Mouse (Mus musculus): ENCODE data around the gene Tmem259. TPM values are rescaled to one million over a fixed set of nuclear protein-coding genes. Genes with fewer than 3 reads are reported as not detected.

Tmem259 gene
- polyA plus RNA-seq, 1 experiment: 293 TPM

- TF ChIP-seq FLI1 (IDR thresholded peaks at IDR 0.05; ENCODE audit: low read length): no peak
- TF ChIP-seq GATA1 (IDR thresholded peaks at IDR 0.05; ENCODE audit: borderline replicate concordance, low read length): no peak
- Histone ChIP-seq H3K4me1 (peaks cover 73% of the 10 kb centered on the region), H3K9me3 (0 out of 2 replicates have a peak, but pooled peaks cover under 1% of the 10 kb centered on the region), H3K4me3 (replicated peaks) (peak within 1 kb of the TSS; percentile 95), H3K36me3 (replicated peaks; ENCODE audit: low read length) (peaks cover 34% of the 10 kb centered on the region), H3K27me3 (replicated peaks) (peaks cover under 1% of the 10 kb centered on the region)
Measured at GRCm38 (mm10) chr10:79926491-79927323, 57.4 kb downstream of the Tmem259 start, which contains the start of gene Arid3a. TSS of gene Arid3a (plus strand) at chr10:79927043.

GRCm38 (mm10) chr10:79925785-79926490 is 58.2 kb downstream of the Tmem259 start:
- TF ChIP-seq GATA1 (IDR thresholded peaks at IDR 0.05; ENCODE audit: borderline replicate concordance, low read length) (no peak), FLI1 (IDR thresholded peaks at IDR 0.05; ENCODE audit: low read length) (no peak)
- Histone ChIP-seq H3K4me3 (replicated peaks) (peak overlapping the region; percentile 95), H3K9me3 (0 out of 2 replicates have a peak, but pooled peaks cover 6% of the 10 kb centered on the region), H3K4me1 (peaks cover 73% of the 10 kb centered on the region), H3K36me3 (replicated peaks; ENCODE audit: low read length) (peaks cover 33% of the 10 kb centered on the region), H3K27me3 (replicated peaks) (peaks cover 8% of the 10 kb centered on the region)

GRCm38 (mm10) chr10:79924998-79925784 is 58.9 kb downstream of the Tmem259 start:
- peaks cover 15% of the 10 kb centered on the region for H3K27me3 ChIP-seq (replicated peaks)
- TF ChIP-seq FLI1 (IDR thresholded peaks at IDR 0.05; ENCODE audit: low read length) (no peak), GATA1 (IDR thresholded peaks at IDR 0.05; ENCODE audit: borderline replicate concordance, low read length) (no peak)
- 0 out of 2 replicates have a peak, but pooled peaks cover 6% of the 10 kb centered on the region for H3K9me3 ChIP-seq
- H3K4me3 ChIP-seq (replicated peaks): peak overlapping the region; percentile 95
- peaks cover 26% of the 10 kb centered on the region for H3K36me3 ChIP-seq (replicated peaks; ENCODE audit: low read length)
- H3K4me1 ChIP-seq: peaks cover 73% of the 10 kb centered on the region

Other genes with a start within 250 kb of the Tmem259 start
- 11.1 and 25.3 TPM in 2 replicates for gene Polrmt, start 237.7 kb downstream of the Tmem259 start, polyA plus RNA-seq (2012; ENCODE audit: insufficient read depth, low replicate concordance)
- gene Fgf22, start 229.3 kb downstream of the Tmem259 start, polyA plus RNA-seq (2012; ENCODE audit: insufficient read depth, low replicate concordance): not detected in 2 replicates
- gene Rnf126, start 217.4 kb downstream of the Tmem259 start, polyA plus RNA-seq (2012; ENCODE audit: insufficient read depth, low replicate concordance): 302 and 542 TPM in 2 replicates
- gene Fstl3, start 207.1 kb downstream of the Tmem259 start, polyA plus RNA-seq (2012; ENCODE audit: insufficient read depth, low replicate concordance): 1.6 TPM in 1 of 2 replicates, not detected in the other
- 0.70 TPM in 1 of 2 replicates, not detected in the other for gene Prss57, start 193.4 kb downstream of the Tmem259 start, polyA plus RNA-seq (2012; ENCODE audit: insufficient read depth, low replicate concordance)
- gene Palm, start 190.8 kb downstream of the Tmem259 start, polyA plus RNA-seq (2012; ENCODE audit: insufficient read depth, low replicate concordance): 39.0 and 54.6 TPM in 2 replicates
- gene Misp, start 163.3 kb downstream of the Tmem259 start, polyA plus RNA-seq (2012; ENCODE audit: insufficient read depth, low replicate concordance): 1.5 and 2.5 TPM in 2 replicates
- gene Ptbp1, start 129.9 kb downstream of the Tmem259 start, polyA plus RNA-seq (2012; ENCODE audit: insufficient read depth, low replicate concordance): 849 and 1,831 TPM in 2 replicates
- 96.7 and 434 TPM in 2 replicates for gene Prtn3, start 109.9 kb downstream of the Tmem259 start, polyA plus RNA-seq (2012; ENCODE audit: insufficient read depth, low replicate concordance)
- gene Plppr3, start 109.7 kb downstream of the Tmem259 start, polyA plus RNA-seq (2012; ENCODE audit: insufficient read depth, low replicate concordance): 0.80 and 16.9 TPM in 2 replicates
- 5.6 and 23.2 TPM in 2 replicates for gene Elane, start 98.1 kb downstream of the Tmem259 start, polyA plus RNA-seq (2012; ENCODE audit: insufficient read depth, low replicate concordance)
- gene Cfd, start 93.5 kb downstream of the Tmem259 start, polyA plus RNA-seq (2012; ENCODE audit: insufficient read depth, low replicate concordance): not detected in 2 replicates
- 32.2 and 85.7 TPM in 2 replicates for gene Med16, start 75.4 kb downstream of the Tmem259 start, polyA plus RNA-seq (2012; ENCODE audit: insufficient read depth, low replicate concordance)
- not detected in 2 replicates for gene Gm26602, start 73.5 kb downstream of the Tmem259 start, polyA plus RNA-seq (2012; ENCODE audit: insufficient read depth, low replicate concordance)
- 2.7 and 4.5 TPM in 2 replicates for gene Kiss1r, start 67.4 kb downstream of the Tmem259 start, polyA plus RNA-seq (2012; ENCODE audit: insufficient read depth, low replicate concordance)
- 418 and 597 TPM in 2 replicates for gene R3hdm4, start 63.1 kb downstream of the Tmem259 start, polyA plus RNA-seq (2012; ENCODE audit: insufficient read depth, low replicate concordance)
- gene Arid3a, start 57.3 kb downstream of the Tmem259 start, polyA plus RNA-seq (2012; ENCODE audit: insufficient read depth, low replicate concordance): 89.7 and 142 TPM in 2 replicates
- 22.2 and 23.8 TPM in 2 replicates for gene Wdr18, start 24.2 kb downstream of the Tmem259 start, polyA plus RNA-seq (2012; ENCODE audit: insufficient read depth, low replicate concordance)
- gene Grin3b, start 13.6 kb downstream of the Tmem259 start, polyA plus RNA-seq (2012; ENCODE audit: insufficient read depth, low replicate concordance): not detected in 2 replicates
- 1,011 and 1,303 TPM in 2 replicates for gene Cnn2, start 4.3 kb upstream of the Tmem259 start, polyA plus RNA-seq (2012; ENCODE audit: insufficient read depth, low replicate concordance)
- 47.4 and 62.2 TPM in 2 replicates for gene Abca7, start 12.2 kb upstream of the Tmem259 start, polyA plus RNA-seq (2012; ENCODE audit: insufficient read depth, low replicate concordance)
- gene Arhgap45, start 32.3 kb upstream of the Tmem259 start, polyA plus RNA-seq (2012; ENCODE audit: insufficient read depth, low replicate concordance): 375 and 477 TPM in 2 replicates
- 147 and 260 TPM in 2 replicates for gene Polr2e, start 55.5 kb upstream of the Tmem259 start, polyA plus RNA-seq (2012; ENCODE audit: insufficient read depth, low replicate concordance)
- gene Gpx4, start 62.8 kb upstream of the Tmem259 start, polyA plus RNA-seq (2012; ENCODE audit: insufficient read depth, low replicate concordance): 3,942 and 9,172 TPM in 2 replicates
- gene Sbno2, start 121.2 kb upstream of the Tmem259 start, polyA plus RNA-seq (2012; ENCODE audit: insufficient read depth, low replicate concordance): 151 and 347 TPM in 2 replicates
- gene Stk11, start 131.5 kb upstream of the Tmem259 start, polyA plus RNA-seq (2012; ENCODE audit: insufficient read depth, low replicate concordance): 153 and 200 TPM in 2 replicates
- 1,192 and 1,533 TPM in 2 replicates for gene Atp5d, start 154.3 kb upstream of the Tmem259 start, polyA plus RNA-seq (2012; ENCODE audit: insufficient read depth, low replicate concordance)
- gene Cbarp, start 156.5 kb upstream of the Tmem259 start, polyA plus RNA-seq (2012; ENCODE audit: insufficient read depth, low replicate concordance): 4.8 and 11.7 TPM in 2 replicates
- gene Midn, start 163.9 kb upstream of the Tmem259 start, polyA plus RNA-seq (2012; ENCODE audit: insufficient read depth, low replicate concordance): 171 and 203 TPM in 2 replicates
- 27.7 and 39.5 TPM in 2 replicates for gene Cirbp, start 181.7 kb upstream of the Tmem259 start, polyA plus RNA-seq (2012; ENCODE audit: insufficient read depth, low replicate concordance)
- 3.0 and 7.7 TPM in 2 replicates for gene 1600002K03Rik, start 188.6 kb upstream of the Tmem259 start, polyA plus RNA-seq (2012; ENCODE audit: insufficient read depth, low replicate concordance)
- gene Efna2, start 195.2 kb upstream of the Tmem259 start, polyA plus RNA-seq (2012; ENCODE audit: insufficient read depth, low replicate concordance): 0.79 and 1.6 TPM in 2 replicates
- gene Mum1, start 242.1 kb upstream of the Tmem259 start, polyA plus RNA-seq (2012; ENCODE audit: insufficient read depth, low replicate concordance): 9.6 TPM in 2 replicates

Measured in megakaryocyte, embryonic 14.5 days (primary cell).